Mouse (Mus musculus): ENCODE data around the gene Fus.

Fus gene

GRCm38 (mm10) chr7:127944614-127945013 lies 22.6 kb upstream of the Fus start:
- DNase-seq (ENCODE audit: low read depth, low spot score) = no peak

GRCm38 (mm10) chr7:127946470-127947023 lies 20.7 kb upstream of the Fus start, which contains the start of gene Prss36:
TSS of gene Prss36 (minus strand) at chr7:127946725.
- DNase-seq (ENCODE audit: low read depth, low spot score) = no peak

GRCm38 (mm10) chr7:127952864-127953581 lies 14.2 kb upstream of the Fus start:
- DNase-seq (ENCODE audit: low read depth, low spot score) = no peak

DNA sequence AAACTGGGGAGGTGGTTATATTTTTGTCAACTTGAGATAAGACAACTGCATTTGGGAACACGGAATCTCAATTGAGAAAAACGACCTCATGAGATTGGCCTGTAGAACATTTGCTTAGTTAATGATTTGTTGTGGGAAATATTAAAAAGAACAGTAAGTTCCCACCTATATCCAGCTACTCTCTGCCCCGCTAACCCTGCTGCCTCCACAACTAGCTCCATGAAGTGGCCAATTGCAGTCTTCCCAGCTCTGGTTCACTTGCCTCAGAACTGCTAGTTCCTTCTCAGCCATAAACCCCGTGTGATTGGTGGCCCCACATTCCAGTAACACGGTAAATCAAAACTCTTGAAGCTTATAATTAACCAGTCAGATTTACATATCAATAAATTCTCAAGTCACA lies 7.9 kb upstream of the Fus start:
- no peak for DNase-seq (ENCODE audit: low read depth, low spot score)

- no peak for DNase-seq (ENCODE audit: low read depth, low spot score)
These were observed 812 bp upstream of the Fus start for GRCm38 (mm10) chr7:127966371-127966918.

DNA sequence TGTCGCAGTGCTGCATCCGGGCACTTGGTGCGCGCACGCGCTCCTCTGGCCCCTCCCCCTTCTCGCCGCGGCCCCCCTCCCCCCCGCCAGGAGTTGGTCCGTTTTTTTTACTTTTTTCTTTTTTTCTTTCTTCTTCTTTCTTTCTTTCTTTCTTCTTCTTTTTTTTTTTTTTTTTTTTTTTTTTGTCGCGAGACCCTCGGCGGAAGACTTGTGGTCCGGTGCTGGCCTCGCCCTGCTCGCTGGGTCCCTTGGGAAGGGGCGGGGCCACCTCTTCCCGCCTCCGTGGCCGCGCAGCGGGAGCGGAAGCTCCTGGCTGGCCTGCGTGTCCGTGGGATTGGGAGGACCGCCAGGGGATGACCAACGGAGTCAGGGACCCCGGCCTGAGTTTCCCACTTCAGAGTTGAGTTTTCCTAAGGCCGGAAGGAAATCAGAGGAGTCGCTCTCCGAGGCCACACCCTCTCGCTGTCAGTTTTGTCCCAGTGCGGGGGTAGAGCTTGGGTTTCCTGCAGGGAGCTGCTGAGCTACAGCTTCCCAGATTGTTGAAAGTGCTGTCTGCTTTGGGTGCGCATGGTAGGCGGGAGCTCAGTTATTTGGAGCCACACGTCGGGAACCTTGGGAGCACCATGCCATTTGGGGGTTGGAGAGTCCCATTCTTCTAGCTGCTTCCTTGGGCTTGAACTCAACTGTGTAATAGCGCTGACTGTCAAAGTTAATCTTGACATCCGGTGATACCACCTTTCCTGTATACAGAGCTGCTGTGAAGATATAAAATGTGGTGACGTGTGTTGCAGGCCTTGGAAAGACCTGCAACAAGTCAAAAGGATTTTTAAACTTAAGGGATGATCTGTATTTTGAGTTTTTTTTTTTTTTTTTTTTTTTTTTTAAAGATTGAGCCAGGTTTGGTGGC lies 918 bp downstream of the Fus start:
- peak; percentile 64 for DNase-seq (ENCODE audit: low read depth, low spot score)

DNA sequence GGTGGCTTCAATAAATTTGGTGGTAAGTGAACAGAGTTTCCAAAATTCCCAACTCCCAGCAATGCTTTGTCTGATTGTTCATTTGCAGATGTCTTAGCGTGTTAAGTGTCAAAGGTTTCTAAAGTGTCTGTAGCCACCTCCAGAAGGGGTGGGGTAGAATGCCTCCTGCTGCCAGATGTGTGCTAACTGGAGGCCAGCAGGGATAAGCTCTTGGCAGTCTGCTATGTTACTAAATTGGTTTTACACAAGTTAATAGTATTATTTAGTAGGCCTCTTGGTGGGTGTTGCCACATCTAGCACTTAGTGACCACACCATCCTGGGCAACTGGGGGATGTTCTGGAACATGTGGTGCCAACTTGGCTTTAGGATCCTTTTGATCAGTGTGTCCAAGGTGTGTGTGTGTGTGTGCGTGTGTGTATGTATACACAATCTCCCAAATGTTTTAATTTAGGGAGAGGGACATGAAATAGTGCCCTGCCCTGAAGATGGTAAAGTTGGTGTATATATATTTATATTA lies 7.2 kb downstream of the Fus start:
- no peak for DNase-seq (ENCODE audit: low read depth, low spot score)

GRCm38 (mm10) chr7:127978856-127979255 lies 11.6 kb downstream of the Fus start:
- DNase-seq (ENCODE audit: low read depth, low spot score) = no peak

GRCm38 (mm10) chr7:127980606-127981005 lies 13.3 kb downstream of the Fus start:
- no peak for DNase-seq (ENCODE audit: low read depth, low spot score)

- no peak for DNase-seq (ENCODE audit: low read depth, low spot score)
These were observed 21.6 kb downstream of the Fus start for GRCm38 (mm10) chr7:127988904-127989303.

GRCm38 (mm10) chr7:127991643-127992487 lies 24.6 kb downstream of the Fus start:
- DNase-seq (ENCODE audit: low read depth, low spot score) = no peak

DNA sequence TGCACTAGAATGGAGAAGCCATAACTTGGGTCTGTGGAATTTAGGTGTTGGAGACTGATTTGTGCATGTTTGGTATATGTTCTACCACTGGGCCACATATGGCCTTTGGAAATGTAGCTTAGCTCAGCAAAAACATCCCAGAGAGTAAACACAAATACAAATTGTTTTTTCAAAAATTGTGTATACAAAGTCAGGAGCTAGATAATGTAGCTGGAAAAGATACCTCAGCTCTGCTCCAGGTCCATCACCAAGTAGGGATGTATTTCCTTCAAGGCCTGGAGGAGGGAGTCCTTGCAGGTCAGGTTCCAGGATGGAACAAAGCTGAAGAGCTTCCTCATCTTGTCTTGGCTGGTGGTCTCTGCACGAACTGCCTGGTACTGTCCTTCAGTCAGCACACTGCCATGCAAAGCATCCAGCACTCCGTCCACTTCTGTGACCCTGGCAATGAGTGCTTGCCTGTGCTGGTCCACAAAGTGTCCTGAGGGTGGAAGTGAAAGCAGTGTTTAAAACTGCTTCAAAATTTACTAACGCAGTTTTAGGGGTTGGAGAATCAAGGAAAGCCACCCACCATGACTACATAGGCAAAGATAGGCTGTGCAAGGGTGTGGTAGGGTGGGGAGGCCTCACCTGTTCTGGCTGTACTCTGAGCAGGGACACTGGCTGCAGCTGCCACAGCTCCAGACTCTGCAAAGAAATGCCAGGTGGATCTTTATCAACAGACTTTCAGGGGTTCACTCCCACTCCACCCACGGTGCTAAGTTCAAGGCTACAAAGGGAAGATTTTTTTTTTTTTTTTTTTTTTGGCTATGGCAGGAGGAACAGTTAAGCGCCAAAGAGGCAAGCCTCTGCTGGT lies 25.5 kb downstream of the Fus start:
- DNase-seq (ENCODE audit: low read depth, low spot score) = no peak

GRCm38 (mm10) chr7:127993341-127993977 lies 26.2 kb downstream of the Fus start, which contains the start of gene Pycard:
TSS of gene Pycard (minus strand) at chr7:127993867.
- DNase-seq (ENCODE audit: low read depth, low spot score) = no peak

GRCm38 (mm10) chr7:127999436-127999835 lies 32.2 kb downstream of the Fus start:
- DNase-seq (ENCODE audit: low read depth, low spot score) = no peak

DNA sequence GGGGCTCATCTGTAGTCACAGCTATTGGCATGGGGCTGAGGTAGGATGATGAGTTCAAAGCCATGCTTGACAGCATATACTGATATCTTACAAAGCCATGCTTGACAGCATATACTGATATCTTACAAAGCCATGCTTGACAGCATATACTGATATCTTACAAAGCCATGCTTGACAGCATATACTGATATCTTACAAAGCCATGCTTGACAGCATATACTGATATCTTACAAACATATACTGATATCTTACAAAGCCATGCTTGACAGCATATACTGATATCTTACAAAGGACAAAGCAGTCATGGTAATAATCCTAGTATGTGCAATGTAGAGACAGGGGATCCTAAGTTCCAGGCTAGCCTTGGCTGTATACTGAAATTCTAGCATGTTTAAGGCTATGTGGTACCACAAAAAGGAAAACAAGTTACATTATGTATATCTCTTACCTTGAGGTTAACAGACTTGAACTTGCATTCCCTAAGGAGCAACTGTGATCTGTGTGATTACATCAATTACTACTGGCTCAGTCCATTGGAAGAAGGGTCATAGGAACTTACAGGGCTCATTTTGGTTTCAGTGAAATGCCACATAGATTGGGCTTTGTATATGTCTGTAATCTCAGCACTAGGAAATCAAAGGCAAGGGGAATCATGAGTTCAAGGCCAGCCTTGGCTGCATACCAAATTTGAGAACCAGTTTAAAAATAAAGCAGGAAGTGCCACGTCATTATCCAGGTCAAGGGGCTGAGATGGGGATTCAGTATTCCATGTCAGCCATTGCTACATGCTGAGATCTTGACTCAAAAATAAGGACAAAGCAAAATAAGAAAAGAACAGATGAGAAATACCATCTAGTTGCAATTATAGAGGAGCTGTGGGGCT lies 33.1 kb downstream of the Fus start:
- no peak for DNase-seq (ENCODE audit: low read depth, low spot score)

GRCm38 (mm10) chr7:128003098-128003497 lies 35.8 kb downstream of the Fus start:
- no peak for DNase-seq (ENCODE audit: low read depth, low spot score)

DNA sequence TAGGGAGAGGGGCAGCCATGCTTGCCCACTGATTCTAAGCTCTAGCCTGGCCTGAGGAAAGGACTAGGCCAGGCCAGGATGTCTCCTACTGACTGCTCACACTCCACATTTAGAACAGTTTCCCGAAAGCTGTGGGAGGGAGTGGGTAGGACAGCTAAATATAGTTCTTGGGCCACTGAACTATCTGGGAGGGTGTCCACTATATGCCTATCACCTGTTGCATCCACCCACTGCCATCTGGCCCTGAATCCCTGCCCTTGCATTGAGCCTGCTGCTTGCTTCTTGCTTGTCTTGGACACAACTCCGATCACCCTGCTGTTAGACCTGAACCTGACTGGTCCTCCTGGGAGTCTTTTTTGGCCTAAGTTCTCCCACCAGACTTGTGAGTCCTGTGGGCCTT lies 36.4 kb downstream of the Fus start, which contains the start of gene Trim72:
Gene Trim72 (plus strand): TSS at position 262 of the 400 bp plus-strand sequence.
- no peak for DNase-seq (ENCODE audit: low read depth, low spot score)

DNA sequence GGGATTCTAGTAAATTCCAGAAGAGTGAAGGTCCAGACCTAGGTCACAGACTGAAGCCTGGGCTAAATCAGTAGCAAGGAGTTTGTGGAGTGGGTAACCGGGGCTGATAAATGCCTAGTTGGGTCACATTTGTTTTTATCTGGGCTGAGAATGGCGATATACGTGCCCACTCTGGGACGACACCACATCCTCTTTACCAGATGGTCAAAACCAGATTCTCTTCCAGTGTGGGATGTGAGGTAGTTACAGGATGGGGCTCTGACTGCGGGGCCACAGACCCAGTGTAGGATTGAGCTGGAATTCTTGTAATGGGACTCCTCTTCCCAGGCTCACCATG lies 36.9 kb downstream of the Fus start:
- DNase-seq (ENCODE audit: low read depth, low spot score) = no peak
